Mouse (Mus musculus) spleen, adult 2 months (tissue): ENCODE data around the gene Nsun5. TPM values are rescaled to one million over a fixed set of nuclear protein-coding genes. Genes with fewer than 3 reads are reported as not detected.

Source experiments
- DNase-seq, 2 experiments: peaks; one replicate each; pipeline versions ENCODE4 v3.0.0 to v3.0.0-alpha.2; 2012 to 2021; ENCODE audit warnings: low spot score in 2 of 2, low read depth in 1 of 2
- H3K27ac ChIP-seq: fragments of 200-500 bp; 2 replicates; pipeline ENCODE4 v1.5.1; 2012; ENCODE audit warnings: low read length, inconsistent platforms; ENCODE audit not compliant: insufficient read depth
- H3K27me3 ChIP-seq: fragments of 200-500 bp; 2 replicates; pipeline ENCODE4 v1.6.1; 2012; ENCODE audit warnings: mild to moderate bottlenecking, moderate library complexity, low read length, inconsistent platforms; ENCODE audit not compliant: control insufficient read depth, insufficient read depth
- H3K36me3 ChIP-seq: fragments of 200-500 bp; 2 replicates; pipeline ENCODE4 v1.6.1; 2012; ENCODE audit warnings: mild to moderate bottlenecking, low read length, inconsistent platforms; ENCODE audit not compliant: control insufficient read depth, insufficient read depth
- H3K4me1 ChIP-seq: fragments of 200-500 bp; 2 replicates; pipeline ENCODE4 v1.6.1; 2011; ENCODE audit warnings: inconsistent platforms; ENCODE audit not compliant: control insufficient read depth, insufficient read depth, insufficient read length
- H3K4me3 ChIP-seq: fragments of 200-500 bp; 2 replicates; pipeline ENCODE4 v1.5.1; 2011; ENCODE audit warnings: mild to moderate bottlenecking, inconsistent platforms; ENCODE audit not compliant: insufficient read depth, insufficient read length; ENCODE audit errors: extremely low read depth
- CTCF ChIP-seq: fragments of 200-500 bp; IDR thresholded peaks from 2 replicates; pipeline ENCODE4 v1.5.1; 2011; ENCODE audit warnings: mild to moderate bottlenecking, inconsistent platforms; ENCODE audit not compliant: insufficient read depth, insufficient read length, insufficient replicate concordance; ENCODE audit errors: extremely low read depth
- POLR2A ChIP-seq: fragments of 200-500 bp; IDR thresholded peaks from 2 replicates; pipeline ENCODE4 v1.6.1; 2011; ENCODE audit warnings: low read depth, low read length, inconsistent platforms
- WGBS: fragments of 180-500 bp; shearing (Covaris S2); methylation state at CpG from one replicate; pipeline ENCODE4 v1.1.7; 2018; 5-methylcytosine and 5-hydroxymethylcytosine counted together
- polyA plus RNA-seq: library from polyadenylated mRNA; depleted of rRNA; stranded (reverse); fragments of >200 nt; gene quantifications from 2 replicates; pipeline ENCODE4 v1.2.3, GENCODE M21; 2012

Nsun5 gene
- polyA plus RNA-seq, 1 experiment: 31.1 TPM

- TF ChIP-seq POLR2A (no peak), CTCF (no peak)
- H3K27me3 ChIP-seq: no peaks in the 10 kb centered on the region
- no peak for DNase-seq
- no peak overlapping the region for H3K4me3 ChIP-seq
- no peak overlapping the region for H3K27ac ChIP-seq
- no peaks in the 10 kb centered on the region for H3K4me1 ChIP-seq
- 91% methylated on average over 10 of the region's 10 CpGs for WGBS
- H3K36me3 ChIP-seq: peaks cover 63% of the 10 kb centered on the region
Measured at GRCm38 (mm10) chr5:135383771-135384170, 14.0 kb downstream of the Nsun5 start.

- Histone ChIP-seq H3K4me1 (no peaks in the 10 kb centered on the region; the same call in 1 of the 2 replicates), H3K4me3 (peak within 1 kb of the TSS; percentile 83), H3K36me3 (peaks cover 14% of the 10 kb centered on the region), H3K27me3 (no peaks in the 10 kb centered on the region), H3K27ac (peak within 1 kb of the TSS; percentile 64)
- WGBS: under 1% methylated on average over 108 of the region's 110 CpGs
- peak; percentile 73 to 85 for DNase-seq
- peak; percentile 20; the same call in 1 of the 2 replicates for TF ChIP-seq POLR2A
- no peak for TF ChIP-seq CTCF
Measured at GRCm38 (mm10) chr5:135394004-135394823, 24.5 kb downstream of the Nsun5 start, which contains the start of gene Pom121. TSS of gene Pom121 (minus strand) at chr5:135394546.

- Histone ChIP-seq H3K27me3 (no peaks in the 10 kb centered on the region), H3K27ac (no peak overlapping the region), H3K36me3 (peaks cover 9% of the 10 kb centered on the region), H3K4me1 (no peaks in the 10 kb centered on the region; the same call in 1 of the 2 replicates), H3K4me3 (no peak overlapping the region)
- peak; percentile 27 to 42 for DNase-seq
- 48% methylated on average over 5 of the region's 5 CpGs for WGBS
- TF ChIP-seq CTCF (peak; percentile 17; the same call in 1 of the 2 replicates), POLR2A (no peak)
Measured at GRCm38 (mm10) chr5:135395826-135396225, 26.1 kb downstream of the Nsun5 start.

GRCm38 (mm10) chr5:135399382-135399781 lies 29.6 kb downstream of the Nsun5 start:
- 79% methylated on average over 6 of the region's 6 CpGs for WGBS
- DNase-seq: no peak
- Histone ChIP-seq H3K27ac (no peak overlapping the region), H3K4me1 (no peaks in the 10 kb centered on the region), H3K27me3 (no peaks in the 10 kb centered on the region), H3K4me3 (no peak overlapping the region), H3K36me3 (no peaks in the 10 kb centered on the region)
- no peak for TF ChIP-seq POLR2A

- Histone ChIP-seq H3K4me1 (no peaks in the 10 kb centered on the region), H3K27ac (no peak overlapping the region), H3K27me3 (no peaks in the 10 kb centered on the region), H3K36me3 (no peaks in the 10 kb centered on the region), H3K4me3 (no peak overlapping the region)
- 8% methylated on average over 2 of the region's 2 CpGs for whole genome bisulfite sequencing
- TF ChIP-seq POLR2A: no peak
- peak; percentile 86; the same call in 1 of the 2 replicates for TF ChIP-seq CTCF
- peak; percentile 29 to 75 for DNase-seq
Measured at GRCm38 (mm10) chr5:135400244-135400643, 30.5 kb downstream of the Nsun5 start.

GRCm38 (mm10) chr5:135404623-135405022 lies 34.9 kb downstream of the Nsun5 start:
- 60% methylated on average over 20 of the region's 20 CpGs for WGBS
- H3K4me3 ChIP-seq: no peak overlapping the region
- no peak overlapping the region for H3K27ac ChIP-seq
- no peaks in the 10 kb centered on the region for H3K27me3 ChIP-seq
- H3K36me3 ChIP-seq: no peaks in the 10 kb centered on the region
- TF ChIP-seq CTCF (no peak), POLR2A (no peak)
- H3K4me1 ChIP-seq: no peaks in the 10 kb centered on the region
- no peak for DNase-seq

GRCm38 (mm10) chr5:135405437-135405836 lies 35.7 kb downstream of the Nsun5 start:
- DNase-seq: no peak
- Histone ChIP-seq H3K36me3 (no peaks in the 10 kb centered on the region), H3K27ac (no peak overlapping the region), H3K4me1 (no peaks in the 10 kb centered on the region), H3K4me3 (no peak overlapping the region), H3K27me3 (no peaks in the 10 kb centered on the region)
- no peak for TF ChIP-seq CTCF
- WGBS: 84% methylated on average over 9 of the region's 9 CpGs
